Mouse (Mus musculus) stomach, postnatal 0 days (tissue): ENCODE data around the gene Col5a1.

Experiments
- CTCF ChIP-seq: IDR thresholded peaks from 2 replicates; pipeline ENCODE4 v1.5.1; 2016; ENCODE audit warnings: antibody characterized with exemption, low read depth, mild to moderate bottlenecking, moderate library complexity
- EP300 ChIP-seq: optimal IDR thresholded peaks from 2 replicates; pipeline ENCODE3; 2016; ENCODE audit warnings: antibody characterized with exemption

DNA sequence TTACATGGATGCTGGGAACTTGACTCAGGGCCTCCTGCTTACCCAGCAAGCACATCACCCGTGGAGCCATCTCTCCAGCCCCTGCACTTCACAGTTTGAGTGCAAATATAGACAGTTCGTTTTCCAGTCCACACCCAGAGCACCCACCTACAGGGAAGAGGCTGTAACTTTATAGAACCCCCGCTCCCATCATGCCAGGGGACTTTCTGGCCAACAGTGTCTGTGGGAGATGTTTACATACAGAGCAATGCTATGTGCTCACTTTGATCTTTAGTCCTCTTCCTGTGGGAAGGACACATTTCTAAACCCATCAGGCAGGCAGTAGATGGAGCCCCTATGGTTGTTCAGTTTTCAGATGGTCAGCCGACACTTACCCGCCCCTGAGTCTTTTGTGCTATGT is 180.5 kb downstream of the Col5a1 start:
- TF ChIP-seq CTCF: no peak
- TF ChIP-seq EP300: no peak
